Mouse (Mus musculus) Patski (cell line): ENCODE data around the gene Rgl1. TPM values are rescaled to one million over a fixed set of nuclear protein-coding genes. Genes with fewer than 3 reads are reported as not detected.

Source experiments
- ATAC-seq: fragments of 100-300 bp; one replicate; pipeline ENCODE4 v1.8.0; 2021
- CTCF ChIA-PET: fragments of 350-600 bp; sonication (Branson Sonifier 250); formaldehyde crosslinking; loops from one replicate; lab custom pipeline; 2022; ENCODE audit warnings: inconsistent platforms; lab: Charles Lee
- POLR2A ChIA-PET: fragments of 350-600 bp; sonication (Branson Sonifier 250); formaldehyde crosslinking; loops from one replicate; lab custom pipeline; 2022; ENCODE audit warnings: antibody characterized with exemption, inconsistent platforms; lab: Charles Lee
- DNase-seq: peaks from one replicate; pipeline ENCODE4 v3.0.0-alpha.2; 2011; ENCODE audit warnings: low read depth, low spot score
- H3K27me3 ChIP-seq: fragments of 371-371 bp; one replicate; pipeline ENCODE4 v1.5.1; 2021
- CTCF ChIP-seq: fragments of 100-300 bp; IDR thresholded peaks from one replicate; pipeline ENCODE4 v1.5.1; 2021
- in situ Hi-C: fragments of 300-500 bp; cut with MboI; formaldehyde crosslinking; loops from 3 replicates; pipeline ENCODE4 v1.11.1; 2018; ENCODE audit warnings: low pct_unique_long_range_greater_than_20kb, mixed read lengths
- polyA plus RNA-seq: library from polyadenylated mRNA; unstranded; gene quantifications from one replicate; pipeline ENCODE4 v1.2.3, GENCODE M21; 2021

Gene Rgl1
- polyA plus RNA-seq, 1 experiment from 2014 or later: 51.6 TPM

- no peak for TF ChIP-seq CTCF
- no peaks in the 10 kb centered on the region for H3K27me3 ChIP-seq
- ChIA-PET CTCF (interaction anchor here (1.8 kb wide), 1 partner anchor 27 kb away, joined by 4 read pairs; no protein-coding TSS in a partner anchor), POLR2A (interaction anchor here (1.3 kb wide), 1 partner anchor 10 kb away, joined by 3 read pairs; no protein-coding TSS in a partner anchor)
- in situ Hi-C loops: no loop called here
- ATAC-seq (no peak), DNase-seq (no peak)
Observed at GRCm38 (mm10) chr1:152629780-152630179, 136.4 kb downstream of the Rgl1 start.

DNA sequence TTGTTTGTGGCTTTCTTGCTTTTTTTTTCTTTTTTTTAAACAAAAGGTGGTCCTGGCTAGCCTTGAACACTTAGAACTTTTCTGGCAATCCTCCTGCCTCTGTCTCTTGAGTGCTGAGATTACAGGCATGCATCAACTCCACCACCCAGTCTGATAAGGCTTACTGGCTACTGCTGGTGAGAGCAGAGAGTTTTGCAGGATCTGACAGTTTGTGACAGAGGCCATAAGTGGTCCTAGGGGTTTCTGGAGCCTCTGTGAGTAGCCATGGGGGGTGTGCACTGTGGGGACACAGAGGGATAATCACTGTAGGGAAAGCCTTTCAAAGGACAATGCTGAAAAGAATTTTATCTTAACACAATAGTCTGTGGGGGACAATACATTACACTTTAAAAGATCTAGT lies 140.5 kb downstream of the Rgl1 start:
- ATAC-seq (no peak), DNase-seq (no peak)
- POLR2A ChIA-PET: interaction anchor here (0.9 kb wide), 1 partner anchor 8 kb away, joined by 3 read pairs; no protein-coding TSS in a partner anchor
- no peaks in the 10 kb centered on the region for H3K27me3 ChIP-seq
- TF ChIP-seq CTCF: no peak
- CTCF ChIA-PET: no interaction called here
- in situ Hi-C loops: no loop called here

DNA sequence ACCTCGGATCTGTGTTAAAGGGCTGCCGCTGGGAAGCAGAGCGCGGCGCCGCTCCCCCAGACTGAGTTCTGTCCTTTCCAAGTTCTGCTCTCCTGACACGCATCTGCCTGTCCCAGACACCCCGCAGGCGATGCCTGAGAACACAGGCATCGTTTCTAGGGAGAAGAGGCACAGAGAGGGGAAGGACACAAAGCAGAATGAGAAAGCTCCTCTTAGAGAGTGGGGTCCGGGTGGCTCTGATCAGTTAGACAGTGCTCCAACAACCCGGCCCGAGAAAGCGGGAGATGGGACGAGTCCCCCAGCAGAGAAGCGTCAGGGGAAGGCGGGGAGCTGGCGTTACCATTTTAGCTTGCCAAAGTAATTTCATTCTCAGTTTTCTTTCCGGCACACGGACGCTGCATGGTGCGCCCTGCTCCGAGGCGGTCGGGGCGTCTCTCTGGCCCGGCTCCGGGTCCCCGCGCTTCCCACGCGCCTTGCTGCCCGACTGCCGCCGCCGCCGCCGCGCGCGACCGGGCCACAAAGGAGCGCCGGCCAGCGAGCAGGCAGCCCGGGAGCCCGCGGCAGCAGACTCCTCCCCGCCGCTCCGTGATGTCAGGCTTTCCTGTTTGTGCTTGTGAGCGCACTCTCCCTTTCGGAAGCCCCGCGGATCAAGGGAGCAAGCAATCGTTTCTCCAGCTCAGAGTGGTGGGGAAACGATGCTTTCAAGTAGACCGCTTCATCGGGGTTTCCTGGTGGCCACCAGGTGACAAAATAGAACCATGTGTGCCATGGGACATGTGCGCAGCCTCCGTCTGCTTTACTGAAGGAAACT lies 141.3 kb downstream of the Rgl1 start:
- in situ Hi-C loops: no loop called here
- no peak for TF ChIP-seq CTCF
- DNase-seq (no peak), ATAC-seq (peak; percentile 71)
- no peaks in the 10 kb centered on the region for H3K27me3 ChIP-seq
- ChIA-PET POLR2A (interaction anchor here (0.9 to 1.4 kb wide), 3 partner anchors 9 to 85 kb away, joined by 3 to 4 read pairs (median 4); no protein-coding TSS in a partner anchor), CTCF (interaction anchor here (1.5 to 1.6 kb wide), 2 partner anchors 12 to 57 kb away, joined by 4 read pairs; no protein-coding TSS in a partner anchor)

DNA sequence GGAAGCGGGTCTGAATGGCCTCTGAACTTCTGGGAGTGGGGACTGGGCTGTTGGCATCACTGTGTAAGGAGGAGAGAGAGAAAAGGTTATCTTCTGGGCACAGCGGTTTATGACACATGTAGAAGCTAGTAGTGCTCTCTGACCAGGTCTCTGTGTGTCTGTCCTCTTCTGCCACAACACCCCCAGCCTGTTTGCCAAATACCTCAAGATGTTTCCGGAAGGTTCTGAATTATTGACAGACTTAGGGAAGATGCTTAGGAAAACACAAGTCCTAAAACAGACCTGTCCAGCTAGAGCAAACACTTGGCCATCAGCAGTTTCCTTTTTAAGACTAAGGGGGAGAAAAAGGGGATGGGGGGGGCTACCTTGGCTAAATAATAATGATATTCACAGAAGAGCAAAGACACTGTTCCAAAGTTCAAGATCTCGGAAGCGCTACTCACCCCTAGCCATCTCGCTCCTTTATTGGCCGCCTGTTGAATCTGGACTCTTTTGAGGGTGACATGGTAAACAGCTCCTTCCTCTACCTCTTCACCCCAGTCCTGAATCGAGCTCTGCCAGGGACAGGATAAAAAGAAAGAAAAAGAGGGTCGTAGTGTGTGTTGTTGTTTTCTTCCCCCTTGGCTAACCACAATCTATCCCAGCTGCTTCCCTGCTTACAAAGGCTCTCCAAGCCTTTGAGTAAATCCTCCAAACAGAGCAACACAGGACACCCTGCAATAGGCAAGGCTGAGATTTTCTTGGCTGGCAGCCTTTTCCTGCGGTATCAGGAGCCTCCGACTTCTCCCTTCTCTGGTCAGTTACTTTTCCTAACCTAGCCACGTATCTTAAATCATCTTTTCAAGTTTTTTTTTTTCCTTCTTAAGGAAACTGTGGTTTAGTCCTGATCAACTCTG lies 142.5 kb downstream of the Rgl1 start:
- in situ Hi-C loops: no loop called here
- ChIA-PET CTCF (interaction anchor here (0.9 to 1.6 kb wide), 5 partner anchors 12 to 70 kb away, joined by 3 to 4 read pairs (median 3); no protein-coding TSS in a partner anchor), POLR2A (interaction anchor here (0.9 to 1.4 kb wide), 3 partner anchors 15 to 83 kb away, joined by 3 to 4 read pairs (median 4); no protein-coding TSS in a partner anchor)
- DNase-seq: no peak
- no peak for TF ChIP-seq CTCF
- no peaks in the 10 kb centered on the region for H3K27me3 ChIP-seq
- no peak for ATAC-seq

GRCm38 (mm10) chr1:152622765-152623211 lies 143.4 kb downstream of the Rgl1 start:
- ATAC-seq (no peak), DNase-seq (no peak)
- in situ Hi-C loops: no loop called here
- CTCF ChIA-PET: interaction anchor here (0.9 to 1.4 kb wide), 3 partner anchors 68 to 124 kb away, joined by 3 read pairs; no protein-coding TSS in a partner anchor
- POLR2A ChIA-PET: no interaction called here
- TF ChIP-seq CTCF: no peak
- no peaks in the 10 kb centered on the region for H3K27me3 ChIP-seq

DNA sequence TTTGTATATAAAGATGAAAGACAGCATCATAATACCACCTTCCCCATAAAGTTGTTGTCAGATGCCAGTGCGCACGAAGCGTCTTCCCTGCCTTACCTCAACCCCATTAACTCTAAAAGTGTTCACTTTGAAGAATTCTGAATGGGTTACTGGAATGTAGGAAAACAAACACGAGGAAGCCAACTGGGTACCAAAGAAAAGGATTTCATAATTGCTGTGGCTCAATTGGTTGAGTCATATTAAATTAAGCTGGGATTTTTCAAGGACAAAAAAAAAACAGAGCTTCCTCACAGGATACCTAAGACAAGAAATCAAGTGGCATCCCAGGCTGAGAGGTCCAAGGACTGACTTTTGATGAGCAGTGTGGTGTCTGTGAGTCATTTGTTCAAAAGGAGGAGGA lies 144.5 kb downstream of the Rgl1 start:
- POLR2A ChIA-PET: interaction anchor here (1.1 to 1.5 kb wide), 2 partner anchors 13 to 67 kb away, joined by 3 to 4 read pairs; no protein-coding TSS in a partner anchor
- no peak for TF ChIP-seq CTCF
- H3K27me3 ChIP-seq: no peaks in the 10 kb centered on the region
- CTCF ChIA-PET: interaction anchor here (0.8 to 1.2 kb wide), 4 partner anchors 18 to 125 kb away, joined by 3 to 5 read pairs (median 3); no protein-coding TSS in a partner anchor
- ATAC-seq (peak; percentile 55), DNase-seq (peak; percentile 50)
- in situ Hi-C loops: no loop called here

DNA sequence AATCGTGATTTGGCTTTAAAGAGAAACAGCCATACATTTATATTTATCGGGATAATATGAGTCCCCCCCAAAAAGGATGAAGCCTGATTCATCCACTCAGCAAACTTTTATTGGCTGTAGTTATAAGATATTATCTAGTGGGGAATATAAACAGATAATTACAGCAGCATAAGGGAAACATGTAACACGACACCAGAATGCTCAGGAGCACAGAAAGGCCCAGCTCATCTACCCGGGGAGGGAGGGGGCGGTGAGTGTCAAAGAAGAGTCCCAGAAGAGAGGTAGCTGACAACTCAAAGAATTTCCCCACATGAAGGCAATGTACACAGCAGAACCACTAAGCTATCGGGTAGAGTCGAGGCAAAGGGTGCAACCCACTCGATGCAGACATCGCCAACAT lies 146.8 kb downstream of the Rgl1 start:
- no peak for TF ChIP-seq CTCF
- in situ Hi-C loops: no loop called here
- no peak for DNase-seq
- ChIA-PET POLR2A (no interaction called here), CTCF (interaction anchor here (0.8 to 1.7 kb wide), 2 partner anchors 11 to 63 kb away, joined by 3 to 6 read pairs; no protein-coding TSS in a partner anchor)
- H3K27me3 ChIP-seq: no peaks in the 10 kb centered on the region
- no peak for ATAC-seq

GRCm38 (mm10) chr1:152618896-152619295 lies 147.3 kb downstream of the Rgl1 start:
- no peak for DNase-seq
- in situ Hi-C loops: no loop called here

GRCm38 (mm10) chr1:152618381-152618780 lies 147.8 kb downstream of the Rgl1 start:
- H3K27me3 ChIP-seq: no peaks in the 10 kb centered on the region
- in situ Hi-C loops: no loop called here
- CTCF ChIA-PET: interaction anchor here (1.0 to 1.7 kb wide), 3 partner anchors 10 to 64 kb away, joined by 3 to 6 read pairs (median 3); no protein-coding TSS in a partner anchor
- ATAC-seq: no peak
- no peak for TF ChIP-seq CTCF
- no peak for DNase-seq
- POLR2A ChIA-PET: no interaction called here

More at GRCm38 (mm10) chr1:152618896-152619295, 147.3 kb downstream of the Rgl1 start:
- ATAC-seq: no peak
- no peaks in the 10 kb centered on the region for H3K27me3 ChIP-seq
- no peak for TF ChIP-seq CTCF
- ChIA-PET POLR2A (no interaction called here), CTCF (interaction anchor here (1.0 to 1.7 kb wide), 3 partner anchors 11 to 64 kb away, joined by 3 to 6 read pairs (median 3); no protein-coding TSS in a partner anchor)
